Mouse (Mus musculus): ENCODE data around the gene Nbl1. TPM values are rescaled to one million over a fixed set of nuclear protein-coding genes. Genes with fewer than 3 reads are reported as not detected.

Nbl1 gene
- total RNA-seq (2014; fragmentation: Nextera tagmentation) (not detected in 2 replicates), total RNA-seq (2017) (not detected in 2 replicates)

GRCm38 (mm10) chr4:139092356-139093195 is at the start of gene Nbl1:
TSS of gene Nbl1 (minus strand) at chr4:139092993.
- no peak for ATAC-seq (replicated peaks; ENCODE audit: low FRiP score, low TSS enrichment, poor library complexity, severe bottlenecking)

DNA sequence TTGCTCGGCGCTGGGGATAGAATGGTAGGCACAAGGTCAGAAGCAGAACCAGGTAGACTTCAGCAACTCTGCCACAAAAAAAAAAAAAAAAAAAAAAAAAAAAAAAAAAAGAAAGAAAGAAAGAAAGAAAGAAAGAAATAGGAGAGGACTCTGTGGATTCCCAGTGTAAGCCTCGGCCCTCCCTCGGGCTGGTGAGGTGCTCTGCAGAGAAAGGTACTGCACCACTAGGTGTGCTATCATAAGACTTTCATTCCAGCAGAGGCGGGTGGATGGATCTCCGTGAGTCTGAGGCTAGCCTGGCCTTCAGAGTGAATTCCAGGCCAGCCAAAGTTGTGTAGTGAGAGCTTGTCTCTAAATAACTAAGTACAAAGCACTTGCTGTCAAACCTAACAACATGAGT is 49.0 kb upstream of the Nbl1 start:
- peak; percentile 89 for ATAC-seq (replicated peaks; ENCODE audit: low FRiP score, low TSS enrichment, poor library complexity, severe bottlenecking)

DNA sequence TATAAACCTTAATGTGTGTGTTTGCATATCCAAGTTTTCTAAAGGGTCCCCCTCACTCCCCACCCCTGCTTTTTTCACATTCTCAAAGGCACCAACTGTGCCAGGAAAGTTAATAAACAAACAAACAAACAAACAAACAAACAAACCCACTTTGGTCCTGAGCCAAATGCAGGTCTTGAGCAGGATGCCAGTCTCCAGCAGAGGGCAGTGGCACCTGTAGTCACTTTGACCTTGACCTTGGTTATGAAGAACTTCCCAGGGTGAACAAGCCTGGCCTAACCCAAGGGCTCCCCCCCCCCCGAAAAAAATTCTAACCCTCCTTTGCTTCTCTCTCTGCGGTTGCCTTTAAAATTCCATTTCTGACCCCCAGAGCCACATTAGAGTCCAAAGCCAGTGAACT is 47.5 kb upstream of the Nbl1 start:
- ATAC-seq (replicated peaks; ENCODE audit: low FRiP score, low TSS enrichment, poor library complexity, severe bottlenecking) = no peak

DNA sequence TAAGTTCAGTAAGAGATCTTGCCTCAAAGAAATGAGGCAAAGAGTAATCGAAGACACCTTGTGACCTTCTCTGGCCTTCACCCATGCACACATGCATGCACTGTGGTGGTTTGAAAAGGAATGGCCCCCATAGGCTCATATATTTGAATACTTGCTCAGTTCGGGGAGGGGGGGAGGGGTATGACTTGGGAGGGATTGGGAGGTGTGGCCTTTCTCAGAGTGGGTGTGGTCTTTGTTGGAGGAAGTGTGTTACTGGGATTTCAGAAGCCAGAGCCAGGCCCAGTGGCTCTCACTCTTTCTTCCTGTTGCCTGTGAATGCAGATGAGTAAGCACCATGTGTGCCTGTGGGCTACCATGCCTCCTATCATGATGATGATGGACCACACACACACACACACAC is 43.2 kb upstream of the Nbl1 start:
- no peak for ATAC-seq (replicated peaks; ENCODE audit: low FRiP score, low TSS enrichment, poor library complexity, severe bottlenecking)

- ATAC-seq (replicated peaks; ENCODE audit: low FRiP score, low TSS enrichment, poor library complexity, severe bottlenecking) = no peak
Observed at GRCm38 (mm10) chr4:139133109-139133508, 40.3 kb upstream of the Nbl1 start.

- peak; percentile 16; the same call in 1 of the 2 replicates for ATAC-seq (replicated peaks; ENCODE audit: low FRiP score, low TSS enrichment, poor library complexity, severe bottlenecking)
Observed at GRCm38 (mm10) chr4:139131858-139132672, 39.3 kb upstream of the Nbl1 start.

DNA sequence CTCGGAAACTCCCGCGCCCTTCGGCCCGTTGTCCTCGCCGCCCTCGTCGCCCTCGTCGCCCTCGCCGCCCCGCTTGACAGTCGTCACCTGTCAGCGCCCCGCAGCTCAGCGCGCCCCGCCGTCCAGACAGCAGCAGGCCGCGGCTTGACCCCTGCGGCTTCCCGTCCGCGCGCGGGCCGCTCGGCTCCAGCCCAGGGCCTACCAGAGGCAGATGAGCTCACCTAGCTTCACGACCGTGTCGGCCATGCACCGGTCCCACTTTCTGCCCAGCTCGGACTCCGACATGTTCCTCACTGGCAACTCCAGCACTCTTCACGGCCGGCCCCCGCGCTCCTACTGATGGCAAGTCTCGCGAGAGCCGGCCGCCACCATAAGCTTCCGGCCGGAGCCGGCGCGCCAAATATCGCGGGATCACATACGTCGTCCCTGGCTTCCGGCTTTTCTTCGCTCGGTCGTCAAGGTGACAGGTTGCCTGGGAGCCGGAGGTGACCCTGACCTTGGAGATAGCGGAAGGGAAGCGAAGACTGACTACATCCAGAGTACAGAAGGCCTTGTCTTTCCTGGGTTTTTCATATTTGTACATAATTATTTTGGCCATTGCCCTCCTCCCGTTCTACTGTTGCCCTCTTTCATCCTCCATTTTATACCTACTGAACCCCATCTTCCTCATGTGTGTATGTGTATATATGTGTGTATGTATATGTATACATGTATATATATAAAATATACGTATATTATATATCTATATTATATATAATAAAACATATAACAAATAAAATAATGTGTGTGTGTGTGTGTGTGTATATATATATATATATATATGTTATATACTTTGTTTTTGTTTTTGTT is 38.1 kb upstream of the Nbl1 start, which contains the start of gene Minos1:
Minos1 (minus strand) TSS at position 413 of the 849 bp plus-strand sequence.
- peak; percentile 93 for ATAC-seq (replicated peaks; ENCODE audit: low FRiP score, low TSS enrichment, poor library complexity, severe bottlenecking)

GRCm38 (mm10) chr4:139129806-139130700 is 37.3 kb upstream of the Nbl1 start:
- ATAC-seq (replicated peaks; ENCODE audit: low FRiP score, low TSS enrichment, poor library complexity, severe bottlenecking) = peak; percentile 50

DNA sequence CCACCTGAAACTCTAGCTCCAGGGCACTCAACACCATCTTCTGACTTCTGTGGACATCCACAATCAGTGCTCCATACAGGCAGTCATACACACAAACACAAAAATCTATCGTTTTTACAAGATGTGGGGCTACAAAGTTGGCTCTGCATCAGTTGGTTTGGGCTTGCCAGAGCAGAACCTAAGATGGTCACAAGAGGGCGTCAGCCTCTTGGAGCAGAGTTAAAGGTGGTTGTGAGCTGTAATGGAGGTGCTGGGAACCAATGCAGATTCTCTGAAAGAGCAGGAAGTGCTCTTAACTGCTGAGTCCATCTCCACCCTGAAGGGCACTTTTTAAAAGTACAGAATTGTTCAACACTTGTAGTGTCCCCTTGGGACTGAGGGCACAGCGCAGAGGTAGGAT is 33.7 kb upstream of the Nbl1 start:
- no peak for ATAC-seq (replicated peaks; ENCODE audit: low FRiP score, low TSS enrichment, poor library complexity, severe bottlenecking)

GRCm38 (mm10) chr4:139124940-139125339 is 32.1 kb upstream of the Nbl1 start:
- no peak for ATAC-seq (replicated peaks; ENCODE audit: low FRiP score, low TSS enrichment, poor library complexity, severe bottlenecking)

DNA sequence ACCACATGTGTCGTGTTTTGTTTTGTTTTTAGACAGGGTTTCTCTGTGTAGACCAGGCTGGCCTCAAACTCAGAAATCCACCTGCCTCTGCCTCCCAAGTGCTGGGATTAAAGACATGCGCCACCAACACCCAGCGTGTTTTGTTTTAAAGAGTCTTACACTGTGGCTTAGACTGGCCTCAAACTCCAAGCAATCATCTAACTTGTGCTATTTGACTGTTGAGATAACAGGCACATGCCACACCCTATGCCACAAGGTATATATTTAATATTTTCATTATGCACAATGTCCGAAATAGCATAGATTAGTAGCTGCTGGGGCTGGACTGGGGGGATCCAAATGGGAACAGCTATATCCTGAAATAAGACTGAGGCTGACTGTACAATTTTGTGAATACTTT is 29.8 kb upstream of the Nbl1 start:
- peak; percentile 51 for ATAC-seq (replicated peaks; ENCODE audit: low FRiP score, low TSS enrichment, poor library complexity, severe bottlenecking)

DNA sequence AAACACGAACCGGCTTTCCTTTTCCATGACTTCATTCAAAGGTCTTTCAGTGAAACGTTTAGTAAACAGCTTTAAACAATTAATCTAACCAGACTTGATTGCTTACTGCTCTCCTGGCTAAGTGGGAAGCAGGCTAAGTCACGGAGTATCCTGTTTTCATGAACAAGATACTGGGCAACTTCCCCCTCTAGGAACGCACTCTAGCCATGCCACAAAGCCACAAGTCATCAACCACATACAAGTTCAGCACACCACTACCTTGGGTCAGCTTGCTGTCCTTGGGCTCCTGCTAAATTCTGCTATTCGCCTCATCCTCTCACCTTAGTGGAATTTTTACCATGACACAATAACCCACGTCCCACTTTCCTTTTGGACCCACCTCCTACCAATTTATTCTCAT is 28.2 kb upstream of the Nbl1 start:
- no peak for ATAC-seq (replicated peaks; ENCODE audit: low FRiP score, low TSS enrichment, poor library complexity, severe bottlenecking)

DNA sequence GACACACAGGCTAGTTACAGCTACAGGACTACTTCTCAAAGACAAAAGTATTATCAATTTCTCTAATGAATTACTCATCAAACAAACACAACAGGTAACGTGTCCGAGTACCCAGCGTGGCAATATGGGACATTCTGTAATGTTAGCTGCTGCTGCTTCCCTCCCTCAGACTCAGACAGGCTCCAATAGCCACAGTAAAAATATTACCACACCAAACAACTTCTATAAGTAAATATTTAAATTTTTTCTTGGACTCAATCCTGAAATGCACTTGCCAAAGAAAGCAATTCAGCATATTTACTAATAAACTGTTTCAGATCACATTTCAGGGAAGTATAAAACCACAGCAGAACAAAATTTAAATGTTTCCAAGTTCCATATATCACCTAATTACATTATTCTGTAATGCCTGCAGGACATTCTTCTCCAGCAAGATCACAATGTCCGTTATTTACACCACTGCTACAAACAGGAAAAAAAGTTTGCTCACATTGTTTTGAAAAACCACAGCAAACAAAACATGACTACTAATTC is 27.6 kb upstream of the Nbl1 start:
- no peak for ATAC-seq (replicated peaks; ENCODE audit: low FRiP score, low TSS enrichment, poor library complexity, severe bottlenecking)

DNA sequence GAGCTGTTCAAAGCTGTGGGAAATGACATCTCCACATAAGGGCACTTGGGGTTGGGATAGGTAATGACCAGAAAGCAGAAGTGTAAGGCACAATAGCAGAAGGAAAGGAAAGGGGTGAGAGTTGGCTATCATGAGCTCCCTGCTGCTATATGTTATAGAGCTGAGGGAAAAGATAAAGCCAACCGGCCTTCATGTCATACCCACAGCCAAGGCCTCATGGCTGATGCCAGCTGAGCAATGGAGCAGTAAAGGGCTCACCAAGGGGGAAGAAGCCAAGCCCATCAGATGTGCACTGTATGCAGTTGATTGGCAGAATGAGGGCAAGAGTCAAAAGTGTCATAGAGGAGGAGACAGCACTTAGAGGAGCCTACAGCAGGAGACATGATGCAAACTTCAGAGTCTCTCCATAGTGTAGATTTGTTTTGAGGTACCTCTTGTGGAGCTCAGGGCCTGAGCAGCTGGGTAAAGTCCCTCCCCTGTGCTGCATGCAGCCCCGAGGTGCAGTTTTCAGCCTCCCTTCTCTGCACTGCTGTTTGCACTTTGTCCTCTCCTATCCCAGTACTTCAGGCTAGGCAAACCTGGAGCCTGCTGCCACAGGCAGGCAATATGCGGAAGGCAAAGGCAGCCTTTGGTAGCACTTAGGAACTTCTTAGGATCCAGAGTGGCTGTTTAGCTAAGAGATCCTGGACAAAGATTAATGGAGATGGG is 23.7 kb upstream of the Nbl1 start:
- peak; percentile 93 for ATAC-seq (replicated peaks; ENCODE audit: low FRiP score, low TSS enrichment, poor library complexity, severe bottlenecking)

DNA sequence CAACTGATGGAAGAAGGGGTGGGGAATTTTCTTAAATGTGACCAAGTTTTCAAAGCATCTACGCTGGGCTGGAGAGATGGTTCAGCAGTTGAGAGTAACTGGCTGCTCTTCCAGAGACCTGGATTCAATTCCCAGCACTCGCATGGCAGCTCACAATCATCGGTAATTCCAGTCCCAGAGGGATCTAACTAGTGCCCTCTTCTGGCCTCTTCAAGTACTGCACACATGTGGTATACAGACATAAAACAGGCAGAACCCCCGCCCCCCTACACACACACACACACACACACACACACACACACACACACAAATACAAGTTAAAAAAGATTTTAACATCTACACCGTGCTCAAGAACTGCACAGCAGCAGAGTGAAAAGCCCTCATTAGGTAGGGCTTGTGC is 22.9 kb upstream of the Nbl1 start:
- ATAC-seq (replicated peaks; ENCODE audit: low FRiP score, low TSS enrichment, poor library complexity, severe bottlenecking) = no peak

- ATAC-seq (replicated peaks; ENCODE audit: low FRiP score, low TSS enrichment, poor library complexity, severe bottlenecking) = no peak
Observed at GRCm38 (mm10) chr4:139112482-139112881, 19.7 kb upstream of the Nbl1 start.

DNA sequence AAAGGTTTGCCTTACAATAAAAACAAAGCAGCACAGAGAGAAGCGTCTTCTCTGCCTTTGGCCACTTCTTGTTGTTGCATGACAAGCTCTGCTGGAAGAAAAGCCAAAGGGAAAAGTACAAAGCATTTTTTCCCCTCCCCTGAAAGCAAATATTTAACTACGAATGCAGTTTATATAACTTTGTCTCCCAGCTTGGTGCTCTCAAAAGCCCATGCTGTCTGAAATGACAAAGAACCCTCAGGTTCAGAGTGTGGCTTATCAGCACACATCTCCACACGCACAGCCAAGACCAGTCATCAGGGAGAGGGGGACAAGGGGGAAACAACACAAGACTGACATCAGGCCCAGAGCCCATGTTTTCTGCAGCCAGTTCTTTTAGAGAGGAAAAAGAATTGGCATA is 18.6 kb upstream of the Nbl1 start:
- ATAC-seq (replicated peaks; ENCODE audit: low FRiP score, low TSS enrichment, poor library complexity, severe bottlenecking) = no peak

DNA sequence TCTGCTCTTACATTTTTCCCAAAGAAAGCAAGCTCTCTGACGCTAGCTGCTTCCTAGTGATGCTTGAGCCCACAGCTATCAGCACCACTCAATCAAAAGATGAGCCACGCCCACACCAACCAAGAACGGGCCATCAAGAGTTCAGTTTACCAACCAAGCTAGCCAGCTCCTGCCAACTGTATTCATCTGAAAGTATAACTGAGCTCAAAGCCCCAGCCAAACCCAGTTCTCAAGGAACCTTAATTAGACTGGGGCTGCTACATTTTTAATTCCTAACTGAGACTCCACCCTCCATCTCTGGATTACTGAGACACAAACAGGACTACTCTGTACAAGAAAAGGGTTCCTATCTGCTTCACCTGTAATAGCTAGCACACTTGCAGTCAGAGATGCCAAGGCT is 18.1 kb upstream of the Nbl1 start:
- ATAC-seq (replicated peaks; ENCODE audit: low FRiP score, low TSS enrichment, poor library complexity, severe bottlenecking) = peak; percentile 73

Measured in megakaryocyte-erythroid progenitor cell, adult 5-6 weeks (primary cell).